Mouse (Mus musculus): ENCODE data around the gene Adgrv1. TPM values are rescaled to one million over a fixed set of nuclear protein-coding genes. Genes with fewer than 3 reads are reported as not detected.

Adgrv1 gene
- polyA plus RNA-seq, 1 experiment from 2014 or later: 0.13 TPM

- no peaks in the 10 kb centered on the region for H3K36me3 ChIP-seq
- H3K27ac ChIP-seq: no peak overlapping the region
- no peaks in the 10 kb centered on the region for H3K9me3 ChIP-seq (replicated peaks)
- H3K27me3 ChIP-seq: no peaks in the 10 kb centered on the region
- H3K4me1 ChIP-seq (replicated peaks): no peaks in the 10 kb centered on the region
- 62% methylated on average over 2 of the region's 2 CpGs for WGBS (ENCODE audit: insufficient replicate concordance)
- DNase-seq (no peak), ATAC-seq (ENCODE audit: low read depth) (no peak)
- no peak overlapping the region for H3K9ac ChIP-seq
- H3K4me3 ChIP-seq (replicated peaks): no peak overlapping the region
- H3K4me2 ChIP-seq: no peak overlapping the region
Observed at GRCm38 (mm10) chr13:81234031-81234430, 398.9 kb downstream of the Adgrv1 start.

GRCm38 (mm10) chr13:81232839-81233238 lies 400.1 kb downstream of the Adgrv1 start:
- Histone ChIP-seq H3K4me1 (replicated peaks) (no peaks in the 10 kb centered on the region), H3K9ac (no peak overlapping the region), H3K4me3 (replicated peaks) (no peak overlapping the region), H3K27ac (no peak overlapping the region), H3K36me3 (no peaks in the 10 kb centered on the region), H3K9me3 (replicated peaks) (no peaks in the 10 kb centered on the region), H3K27me3 (no peaks in the 10 kb centered on the region), H3K4me2 (no peak overlapping the region)
- DNase-seq: no peak
- ATAC-seq (ENCODE audit: low read depth): no peak

- WGBS (ENCODE audit: insufficient replicate concordance): 9% methylated on average over 4 of the region's 4 CpGs
Observed at GRCm38 (mm10) chr13:81230161-81230560, 402.8 kb downstream of the Adgrv1 start.

GRCm38 (mm10) chr13:81223768-81224167 lies 409.2 kb downstream of the Adgrv1 start:
- no peaks in the 10 kb centered on the region for H3K9me3 ChIP-seq (replicated peaks)
- no peaks in the 10 kb centered on the region for H3K36me3 ChIP-seq
- no peaks in the 10 kb centered on the region for H3K27me3 ChIP-seq
- H3K4me1 ChIP-seq (replicated peaks): no peaks in the 10 kb centered on the region
- ATAC-seq (ENCODE audit: low read depth) (no peak), DNase-seq (no peak)
- no peak overlapping the region for H3K27ac ChIP-seq
- H3K4me3 ChIP-seq (replicated peaks): no peak overlapping the region
- no peak overlapping the region for H3K9ac ChIP-seq
- no peak overlapping the region for H3K4me2 ChIP-seq
- WGBS (ENCODE audit: insufficient replicate concordance): 47% methylated on average over 3 of the region's 3 CpGs

More at GRCm38 (mm10) chr13:81230161-81230560, 402.8 kb downstream of the Adgrv1 start:
- Histone ChIP-seq H3K27ac (no peak overlapping the region), H3K36me3 (no peaks in the 10 kb centered on the region), H3K9ac (no peak overlapping the region), H3K4me3 (replicated peaks) (no peak overlapping the region), H3K4me2 (no peak overlapping the region), H3K4me1 (replicated peaks) (no peaks in the 10 kb centered on the region), H3K9me3 (replicated peaks) (no peaks in the 10 kb centered on the region), H3K27me3 (no peaks in the 10 kb centered on the region)
- ATAC-seq (ENCODE audit: low read depth) (no peak), DNase-seq (no peak)

- H3K27me3 ChIP-seq: no peaks in the 10 kb centered on the region
- no peaks in the 10 kb centered on the region for H3K9me3 ChIP-seq (replicated peaks)
- no peaks in the 10 kb centered on the region for H3K4me1 ChIP-seq (replicated peaks)
- no peak overlapping the region for H3K9ac ChIP-seq
- DNase-seq (no peak), ATAC-seq (ENCODE audit: low read depth) (no peak)
- H3K4me3 ChIP-seq (replicated peaks): no peak overlapping the region
- H3K27ac ChIP-seq: no peak overlapping the region
- 78% methylated on average over 1 of the region's 1 CpGs for WGBS (ENCODE audit: insufficient replicate concordance)
- H3K36me3 ChIP-seq: no peaks in the 10 kb centered on the region
- no peak overlapping the region for H3K4me2 ChIP-seq
Observed at GRCm38 (mm10) chr13:81222377-81222776, 410.6 kb downstream of the Adgrv1 start.

GRCm38 (mm10) chr13:81211436-81211835 lies 421.5 kb downstream of the Adgrv1 start:
- H3K9me3 ChIP-seq (replicated peaks): no peaks in the 10 kb centered on the region
- no peaks in the 10 kb centered on the region for H3K27me3 ChIP-seq
- no peak overlapping the region for H3K4me2 ChIP-seq
- 50% methylated on average over 1 of the region's 1 CpGs for WGBS (ENCODE audit: insufficient replicate concordance)
- no peaks in the 10 kb centered on the region for H3K36me3 ChIP-seq
- no peak overlapping the region for H3K4me3 ChIP-seq (replicated peaks)
- H3K27ac ChIP-seq: no peak overlapping the region
- no peak for ATAC-seq (ENCODE audit: low read depth)
- H3K4me1 ChIP-seq (replicated peaks): no peaks in the 10 kb centered on the region
- DNase-seq: no peak
- no peak overlapping the region for H3K9ac ChIP-seq

GRCm38 (mm10) chr13:81210516-81210915 lies 422.4 kb downstream of the Adgrv1 start:
- ATAC-seq (ENCODE audit: low read depth): no peak

GRCm38 (mm10) chr13:81209815-81210214 lies 423.1 kb downstream of the Adgrv1 start:
- H3K4me2 ChIP-seq: no peak overlapping the region
- no peak for DNase-seq
- no peaks in the 10 kb centered on the region for H3K36me3 ChIP-seq
- H3K4me1 ChIP-seq (replicated peaks): no peaks in the 10 kb centered on the region
- 56% methylated on average over 3 of the region's 3 CpGs for WGBS (ENCODE audit: insufficient replicate concordance)
- H3K9ac ChIP-seq: no peak overlapping the region
- no peaks in the 10 kb centered on the region for H3K27me3 ChIP-seq
- no peak overlapping the region for H3K4me3 ChIP-seq (replicated peaks)
- no peak for ATAC-seq (ENCODE audit: low read depth)
- no peak overlapping the region for H3K27ac ChIP-seq
- no peaks in the 10 kb centered on the region for H3K9me3 ChIP-seq (replicated peaks)

More at GRCm38 (mm10) chr13:81210516-81210915, 422.4 kb downstream of the Adgrv1 start:
- H3K9me3 ChIP-seq (replicated peaks): no peaks in the 10 kb centered on the region
- H3K4me3 ChIP-seq (replicated peaks): no peak overlapping the region
- no peak overlapping the region for H3K9ac ChIP-seq
- no peaks in the 10 kb centered on the region for H3K4me1 ChIP-seq (replicated peaks)
- no peak for DNase-seq
- WGBS (ENCODE audit: insufficient replicate concordance): 64% methylated on average over 2 of the region's 2 CpGs
- no peaks in the 10 kb centered on the region for H3K27me3 ChIP-seq
- no peaks in the 10 kb centered on the region for H3K36me3 ChIP-seq
- no peak overlapping the region for H3K27ac ChIP-seq
- no peak overlapping the region for H3K4me2 ChIP-seq

- no peak for DNase-seq
- 22% methylated on average over 1 of the region's 1 CpGs for WGBS (ENCODE audit: insufficient replicate concordance)
Observed at GRCm38 (mm10) chr13:81208106-81208613, 424.8 kb downstream of the Adgrv1 start.

GRCm38 (mm10) chr13:81181966-81182908 lies 450.7 kb downstream of the Adgrv1 start:
- Histone ChIP-seq H3K4me1 (replicated peaks) (no peaks in the 10 kb centered on the region), H3K27ac (no peak overlapping the region), H3K9ac (no peak overlapping the region), H3K27me3 (no peaks in the 10 kb centered on the region), H3K36me3 (no peaks in the 10 kb centered on the region), H3K4me2 (no peak overlapping the region), H3K9me3 (replicated peaks) (no peaks in the 10 kb centered on the region), H3K4me3 (replicated peaks) (no peak overlapping the region)
- 52% methylated on average over 12 of the region's 12 CpGs for WGBS (ENCODE audit: insufficient replicate concordance)
- DNase-seq (no peak), ATAC-seq (ENCODE audit: low read depth) (no peak)

More at GRCm38 (mm10) chr13:81208106-81208613, 424.8 kb downstream of the Adgrv1 start:
- H3K9ac ChIP-seq: no peak overlapping the region
- no peak overlapping the region for H3K4me3 ChIP-seq (replicated peaks)
- H3K27ac ChIP-seq: no peak overlapping the region
- H3K9me3 ChIP-seq (replicated peaks): no peaks in the 10 kb centered on the region
- no peaks in the 10 kb centered on the region for H3K27me3 ChIP-seq
- H3K4me2 ChIP-seq: no peak overlapping the region
- no peaks in the 10 kb centered on the region for H3K4me1 ChIP-seq (replicated peaks)
- no peaks in the 10 kb centered on the region for H3K36me3 ChIP-seq
- no peak for ATAC-seq (ENCODE audit: low read depth)

- ATAC-seq (ENCODE audit: low read depth) (no peak), DNase-seq (no peak)
- no peaks in the 10 kb centered on the region for H3K36me3 ChIP-seq
- no peaks in the 10 kb centered on the region for H3K9me3 ChIP-seq (replicated peaks)
- no peaks in the 10 kb centered on the region for H3K4me1 ChIP-seq (replicated peaks)
- no peaks in the 10 kb centered on the region for H3K27me3 ChIP-seq
- no peak overlapping the region for H3K9ac ChIP-seq
- no peak overlapping the region for H3K4me2 ChIP-seq
- H3K4me3 ChIP-seq (replicated peaks): no peak overlapping the region
- 52% methylated on average over 4 of the region's 4 CpGs for WGBS (ENCODE audit: insufficient replicate concordance)
- H3K27ac ChIP-seq: no peak overlapping the region
Observed at GRCm38 (mm10) chr13:81181459-81181858, 451.5 kb downstream of the Adgrv1 start.

GRCm38 (mm10) chr13:81176820-81177219 lies 456.1 kb downstream of the Adgrv1 start:
- H3K4me1 ChIP-seq (replicated peaks): no peaks in the 10 kb centered on the region
- H3K27me3 ChIP-seq: no peaks in the 10 kb centered on the region
- 16% methylated on average over 4 of the region's 4 CpGs for WGBS (ENCODE audit: insufficient replicate concordance)
- H3K4me3 ChIP-seq (replicated peaks): no peak overlapping the region
- no peaks in the 10 kb centered on the region for H3K36me3 ChIP-seq
- ATAC-seq (ENCODE audit: low read depth) (no peak), DNase-seq (no peak)
- H3K27ac ChIP-seq: no peak overlapping the region
- no peak overlapping the region for H3K4me2 ChIP-seq
- no peak overlapping the region for H3K9ac ChIP-seq
- H3K9me3 ChIP-seq (replicated peaks): no peaks in the 10 kb centered on the region

All from liver, embryonic 13.5 days (tissue).